Mouse (Mus musculus): Measurements from ENCODE around the gene 4930535I16Rik. TPM values are rescaled to one million over a fixed set of nuclear protein-coding genes. Genes with fewer than 3 reads are reported as not detected.

Gene 4930535I16Rik
- polyA plus RNA-seq, 1 experiment = 0.32 TPM

DNA sequence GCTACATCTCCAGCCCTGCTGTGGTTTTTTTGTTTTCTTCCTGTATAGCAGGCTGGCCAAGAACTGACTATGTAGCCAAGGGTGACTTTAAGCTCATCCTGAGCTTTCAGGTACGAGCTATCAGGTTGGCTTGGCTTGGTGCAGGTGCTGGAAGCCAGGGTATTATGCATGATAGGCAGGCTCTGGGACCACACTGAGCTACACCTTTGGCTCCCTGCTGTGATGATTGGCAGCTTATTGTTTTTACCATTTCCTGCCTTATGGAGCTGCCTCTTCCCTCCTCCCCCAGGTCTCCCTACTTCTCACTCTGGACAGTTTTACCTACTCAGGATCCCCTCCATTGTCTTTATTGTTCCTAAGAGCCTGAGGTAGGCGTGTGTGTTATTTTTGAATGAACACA, 1.0 kb upstream of the 4930535I16Rik start:
- no peak for TF ChIP-seq GATA1 (IDR thresholded peaks at IDR 0.05; ENCODE audit: low read length)

DNA sequence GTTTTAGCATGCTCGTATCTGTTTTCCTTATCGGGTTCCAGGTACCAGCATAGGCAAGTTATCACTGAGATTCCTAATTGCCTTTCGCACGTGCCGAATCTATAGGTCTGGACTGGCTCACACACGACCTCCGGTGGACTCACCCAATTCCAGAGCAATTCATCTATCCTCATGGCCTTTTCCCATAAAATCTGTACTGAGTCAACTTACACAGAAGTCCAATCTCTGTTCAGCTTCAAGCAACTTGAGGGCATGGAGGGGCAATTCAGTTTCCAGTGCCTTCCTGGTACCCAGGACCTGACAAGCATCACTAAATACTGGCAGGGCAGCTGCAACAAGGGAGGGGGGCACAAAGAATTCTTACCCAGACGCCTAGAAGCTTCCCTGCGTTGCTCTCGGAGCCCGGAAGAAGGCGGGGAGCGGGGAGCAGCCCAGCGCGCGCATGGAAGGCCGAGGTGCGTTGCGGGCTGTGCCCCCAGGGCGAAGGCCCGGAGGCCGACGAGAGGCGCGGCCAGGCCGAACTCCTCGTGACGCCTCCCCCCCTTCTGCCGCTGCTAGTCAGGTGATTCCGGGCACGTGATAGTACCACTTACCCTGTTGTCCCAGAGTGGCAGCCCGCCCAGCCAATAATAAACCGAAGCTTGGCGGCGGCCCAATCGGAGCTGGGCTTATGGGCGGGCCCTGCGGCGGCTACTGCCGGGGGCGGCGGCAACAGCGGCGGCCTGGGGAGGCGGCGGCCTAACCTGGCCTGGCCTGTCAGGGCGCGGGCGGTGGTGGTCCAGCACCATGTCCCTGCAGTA, 874 bp downstream of the 4930535I16Rik start, which contains the start of gene Rragc:
Rragc (plus strand) TSS at position 699 of the 800 bp plus-strand sequence.
- no peak for TF ChIP-seq GATA1 (IDR thresholded peaks at IDR 0.05; ENCODE audit: low read length)

DNA sequence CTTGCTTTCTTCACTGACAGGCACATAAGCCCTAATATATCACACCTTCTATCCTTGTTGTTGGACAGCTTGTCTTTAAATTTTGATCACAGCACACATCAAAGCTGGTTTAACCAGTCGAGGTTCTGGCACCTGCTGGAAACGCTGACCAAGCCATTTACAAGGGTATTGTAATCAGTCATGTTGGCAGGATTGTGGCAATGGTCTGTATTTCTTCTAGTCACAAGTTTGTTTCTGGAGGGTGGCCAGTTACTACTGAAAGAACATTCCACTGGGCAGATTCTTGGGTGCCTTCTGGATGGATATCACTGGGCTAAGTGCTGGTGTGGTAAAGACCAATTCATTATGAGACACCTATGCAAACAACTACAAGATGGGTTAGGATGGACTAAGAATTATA, 5.4 kb downstream of the 4930535I16Rik start:
- TF ChIP-seq GATA1 (IDR thresholded peaks at IDR 0.05; ENCODE audit: low read length) = no peak

DNA sequence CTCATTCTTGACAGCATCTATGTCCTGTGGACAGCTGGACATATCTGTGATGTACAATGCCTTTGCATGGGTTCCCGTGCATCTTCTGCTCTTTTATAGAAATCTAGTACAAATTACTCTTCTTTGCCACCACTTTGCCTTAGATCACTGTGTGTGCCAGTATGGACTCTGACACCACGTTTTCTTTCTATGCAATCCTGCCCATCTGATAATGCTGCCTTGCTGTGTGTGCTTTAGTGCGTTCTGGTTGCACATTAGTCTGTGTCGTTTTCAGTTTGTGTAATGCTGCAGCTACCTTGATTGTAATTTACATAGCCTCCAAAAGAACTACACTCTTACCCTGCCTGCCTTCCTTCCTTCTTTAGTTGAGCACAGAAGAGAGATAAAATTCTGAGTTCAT, 6.3 kb downstream of the 4930535I16Rik start:
- no peak for TF ChIP-seq GATA1 (IDR thresholded peaks at IDR 0.05; ENCODE audit: low read length)

- no peak for TF ChIP-seq GATA1 (IDR thresholded peaks at IDR 0.05; ENCODE audit: low read length)
Measured at GRCm38 (mm10) chr4:123905126-123905668, 12.6 kb downstream of the 4930535I16Rik start.

DNA sequence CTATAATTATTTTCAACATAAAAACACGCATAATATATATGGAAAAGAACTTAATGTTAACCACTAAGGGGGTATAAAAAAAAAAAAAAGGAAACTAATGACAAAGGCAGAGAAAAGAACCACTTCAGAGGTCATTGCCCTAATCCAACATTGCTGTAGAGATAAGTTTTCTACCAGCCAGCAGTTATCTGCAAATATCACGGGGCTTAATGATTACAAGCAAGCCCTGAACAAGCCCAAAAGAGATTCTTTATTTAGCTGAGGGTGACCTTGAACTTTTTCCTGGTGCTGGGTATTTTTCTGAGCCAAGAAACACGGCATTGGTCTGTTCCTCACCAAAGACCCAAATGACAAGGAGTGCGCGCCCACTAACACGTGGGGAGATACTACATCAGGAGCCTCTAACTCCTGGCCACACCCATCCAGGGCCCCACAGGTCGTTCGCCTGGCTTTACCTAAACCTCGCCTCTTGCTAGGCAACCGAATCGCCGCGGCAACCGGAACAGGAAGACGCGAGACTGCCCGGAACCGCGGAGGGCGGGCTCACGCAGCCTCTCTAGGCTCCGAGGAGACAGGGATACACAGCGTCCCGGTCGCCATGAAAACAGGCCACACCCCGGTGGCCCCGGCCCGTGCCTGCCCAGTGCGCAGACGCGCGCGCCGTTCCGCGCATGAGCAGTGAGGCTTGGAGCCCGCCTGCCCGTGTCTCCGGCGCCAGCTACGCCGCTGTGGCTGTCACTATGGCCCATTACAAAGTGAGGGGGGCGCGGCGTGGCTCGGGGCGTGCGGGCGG, 13.3 kb downstream of the 4930535I16Rik start, which contains the start of gene Mycbp:
Mycbp (plus strand) TSS at position 500 of the 793 bp plus-strand sequence.
- no peak for TF ChIP-seq GATA1 (IDR thresholded peaks at IDR 0.05; ENCODE audit: low read length)

- TF ChIP-seq GATA1 (IDR thresholded peaks at IDR 0.05; ENCODE audit: low read length) = no peak
Measured at GRCm38 (mm10) chr4:123903432-123903831, 14.4 kb downstream of the 4930535I16Rik start.

- no peak for TF ChIP-seq GATA1 (IDR thresholded peaks at IDR 0.05; ENCODE audit: low read length)
Measured at GRCm38 (mm10) chr4:123898696-123899095, 19.1 kb downstream of the 4930535I16Rik start.

GRCm38 (mm10) chr4:123894295-123894694, 23.5 kb downstream of the 4930535I16Rik start:
- no peak for TF ChIP-seq GATA1 (IDR thresholded peaks at IDR 0.05; ENCODE audit: low read length)

DNA sequence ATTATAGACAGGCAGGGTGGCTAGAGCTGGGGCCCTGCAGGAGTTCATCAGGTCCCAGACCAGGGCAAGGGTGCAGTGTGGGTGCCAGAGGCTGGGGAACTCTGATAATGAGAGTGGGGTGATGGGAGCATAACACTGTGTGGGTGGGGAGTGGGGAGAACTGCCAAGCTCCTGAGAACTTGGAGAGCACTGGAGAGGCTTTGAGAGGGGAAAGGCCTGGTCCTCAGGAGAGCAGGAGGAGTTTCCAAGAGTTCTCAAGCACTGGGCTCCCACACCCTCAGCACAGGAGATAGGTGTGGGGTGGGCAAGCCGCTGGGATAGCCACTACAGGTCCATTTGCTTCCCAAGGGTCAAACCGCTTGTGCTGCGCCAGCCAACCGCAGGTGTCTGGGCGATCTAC, 24.1 kb downstream of the 4930535I16Rik start:
- TF ChIP-seq GATA1 (IDR thresholded peaks at IDR 0.05; ENCODE audit: low read length) = no peak

Other genes with a start within 250 kb of the 4930535I16Rik start
- gene Macf1, start 233.7 kb downstream of the 4930535I16Rik start, polyA plus RNA-seq (2012) = 55.0 and 55.4 TPM in 2 replicates
- gene Ndufs5, start 199.8 kb downstream of the 4930535I16Rik start, polyA plus RNA-seq (2012) = 109 and 129 TPM in 2 replicates
- 201 and 281 TPM in 2 replicates for gene Akirin1, start 167.7 kb downstream of the 4930535I16Rik start, polyA plus RNA-seq (2012)
- gene Rhbdl2, start 130.1 kb downstream of the 4930535I16Rik start, polyA plus RNA-seq (2012) = not detected in 2 replicates
- not detected in 2 replicates for gene 4933427I04Rik, start 58.3 kb downstream of the 4930535I16Rik start, polyA plus RNA-seq (2012)
- gene Mycbp, start 13.2 kb downstream of the 4930535I16Rik start, polyA plus RNA-seq (2012) = 11.5 and 44.4 TPM in 2 replicates
- 25.2 and 31.9 TPM in 2 replicates for gene Rragc, start 576 bp downstream of the 4930535I16Rik start, polyA plus RNA-seq (2012)

All from G1E-ER4 (cell line).